Mouse (Mus musculus): ENCODE results near the gene Tomm40.

GRCm38 (mm10) chr7:19685374-19685773 lies 29.9 kb downstream of the Tomm40 start:
- TF ChIP-seq CTCF (IDR thresholded peaks at IDR 0.05; ENCODE audit: low read depth) (no peak), EP300 (optimal IDR thresholded peaks at IDR 0.05) (no peak)

Data from stomach, postnatal 0 days (tissue).